Mouse (Mus musculus) cortical plate, adult 2 months (tissue): Measurements from ENCODE around the gene Dscam.

Experiments used
- CTCF ChIP-seq: fragments of 200-500 bp; IDR thresholded peaks from 2 replicates; pipeline ENCODE4 v1.5.1; 2011; ENCODE audit warnings: mild to moderate bottlenecking, control low read depth, low read length; ENCODE audit not compliant: insufficient read depth; ENCODE audit errors: extremely low read depth
- POLR2A ChIP-seq: fragments of 200-500 bp; IDR thresholded peaks from 2 replicates; pipeline ENCODE4 v1.6.1; 2011; ENCODE audit warnings: mild to moderate bottlenecking, low read length, control low read depth; ENCODE audit not compliant: insufficient read depth; ENCODE audit errors: extremely low read depth

- TF ChIP-seq POLR2A (no peak), CTCF (no peak)
Measured at GRCm38 (mm10) chr16:96906630-96907029, 263.9 kb downstream of the Dscam start.
